Mouse (Mus musculus): ENCODE measurements around the gene Hmmr.

GRCm38 (mm10) chr11:40747716-40748115 is 14.5 kb upstream of the Hmmr start:
- TF ChIP-seq ZNF384 (IDR thresholded peaks at IDR 0.05; ENCODE audit: low read depth, low read length) (no peak), ZC3H11A (IDR thresholded peaks at IDR 0.05; ENCODE audit: borderline replicate concordance, low read depth, low read length) (no peak), CHD2 (IDR thresholded peaks at IDR 0.05; ENCODE audit: low read depth, low read length) (no peak)

Data from ES-E14 (cell line).